Mouse (Mus musculus): ENCODE data around the gene Usp39.
A peak's percentile ranks its signal among the peaks of the same experiment; 100 is the strongest.

Gene Usp39

DNA sequence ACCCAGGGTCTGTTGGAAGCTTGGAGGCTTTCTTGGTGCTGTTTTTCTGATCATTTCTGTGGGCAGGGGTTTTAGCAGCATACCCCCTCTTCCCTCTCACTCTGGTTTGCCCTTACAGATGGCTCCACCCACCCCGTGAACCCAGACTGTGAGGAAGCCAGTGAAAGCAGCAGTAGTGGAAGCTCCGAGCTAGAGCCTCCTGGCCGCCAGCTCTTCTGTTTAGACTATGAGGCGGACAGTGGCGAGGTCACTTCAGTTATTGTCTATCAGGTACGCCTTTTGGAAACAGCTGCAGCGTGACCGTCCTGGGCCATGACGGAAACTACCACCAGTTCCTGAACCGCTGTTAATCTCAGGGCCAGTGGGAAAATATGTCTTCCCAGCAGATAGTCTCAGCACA, 3.4 kb upstream of the Usp39 start:
- no peak for DNase-seq

DNA sequence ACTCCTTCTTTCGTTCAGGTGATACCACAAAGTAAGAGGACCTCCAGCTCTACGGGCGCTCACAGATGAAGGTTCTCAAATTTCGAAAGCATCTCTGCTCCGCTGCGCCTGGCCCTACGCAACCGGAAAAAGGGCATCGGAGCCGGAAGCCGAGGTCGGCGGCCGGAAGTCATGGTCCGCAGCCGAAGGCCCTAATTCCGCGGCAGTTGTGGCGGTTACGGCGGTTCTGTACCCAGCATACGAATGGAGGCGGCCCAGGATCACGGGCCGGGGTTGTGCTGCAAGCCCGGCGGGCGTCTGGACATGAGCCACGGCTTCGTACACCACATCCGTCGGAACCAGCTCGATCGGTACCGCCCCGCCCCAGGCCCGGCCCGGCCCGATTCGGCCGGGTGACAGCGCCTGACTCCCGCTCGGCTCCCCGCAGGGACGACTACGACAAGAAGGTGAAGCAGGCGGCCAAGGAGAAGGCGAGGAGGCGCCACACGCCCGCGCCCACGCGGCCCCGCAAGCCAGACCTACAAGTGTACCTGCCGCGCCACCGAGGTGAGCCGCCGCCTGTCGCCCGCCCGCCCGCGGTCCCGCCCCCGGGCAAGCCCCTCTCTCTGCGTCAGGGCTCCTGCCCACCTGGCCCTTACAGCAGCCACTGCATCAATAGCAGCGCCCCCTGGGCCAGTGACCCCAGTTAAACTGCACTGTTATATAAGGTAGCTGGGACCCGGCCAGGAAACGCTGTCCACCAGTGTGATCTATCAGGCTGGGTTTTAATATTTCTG, 2.4 kb upstream of the Usp39 start, which contains the start of gene 0610030E20Rik:
Gene 0610030E20Rik (plus strand): TSS at position 152 of the 776 bp plus-strand sequence.
- peak; percentile 81 to 88 for DNase-seq

DNA sequence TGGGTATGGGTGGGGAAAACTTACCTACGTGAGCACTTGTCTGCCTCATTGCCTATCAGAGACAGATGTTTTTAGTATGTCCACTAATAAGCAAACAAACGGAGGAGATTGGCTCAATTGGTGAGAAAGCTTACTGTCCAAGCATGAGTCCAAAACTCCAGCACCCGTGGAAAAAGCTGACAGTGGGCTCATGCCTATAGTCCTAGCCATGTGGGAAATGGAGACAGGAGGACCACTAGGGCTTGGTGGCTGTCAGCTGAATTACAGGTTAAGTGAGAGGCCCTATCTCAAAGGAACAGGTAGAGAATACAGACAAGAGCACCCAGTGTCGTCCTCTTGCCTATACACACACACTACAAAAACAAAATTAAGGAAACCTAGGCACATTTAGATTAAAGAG, 1.3 kb upstream of the Usp39 start:
- no peak for DNase-seq

DNA sequence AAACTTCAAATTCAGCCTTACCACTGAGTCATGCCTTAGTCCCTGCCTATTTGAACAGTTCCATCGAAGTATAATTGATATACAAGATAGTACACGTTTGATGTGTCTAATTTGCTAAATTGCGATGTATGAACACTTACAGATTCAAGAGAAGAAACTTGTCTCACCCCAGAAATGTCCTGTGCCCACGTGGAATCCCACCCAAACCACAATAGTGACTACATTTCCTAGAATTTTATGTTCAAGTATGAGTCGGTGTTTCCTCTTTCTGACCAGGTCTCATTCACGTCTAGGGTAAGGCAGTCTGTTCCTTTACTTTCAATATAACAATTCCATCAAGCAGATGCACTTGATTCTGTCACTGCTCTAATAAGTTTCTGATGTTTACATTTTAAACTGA, 649 bp upstream of the Usp39 start:
- DNase-seq, result no peak

DNA sequence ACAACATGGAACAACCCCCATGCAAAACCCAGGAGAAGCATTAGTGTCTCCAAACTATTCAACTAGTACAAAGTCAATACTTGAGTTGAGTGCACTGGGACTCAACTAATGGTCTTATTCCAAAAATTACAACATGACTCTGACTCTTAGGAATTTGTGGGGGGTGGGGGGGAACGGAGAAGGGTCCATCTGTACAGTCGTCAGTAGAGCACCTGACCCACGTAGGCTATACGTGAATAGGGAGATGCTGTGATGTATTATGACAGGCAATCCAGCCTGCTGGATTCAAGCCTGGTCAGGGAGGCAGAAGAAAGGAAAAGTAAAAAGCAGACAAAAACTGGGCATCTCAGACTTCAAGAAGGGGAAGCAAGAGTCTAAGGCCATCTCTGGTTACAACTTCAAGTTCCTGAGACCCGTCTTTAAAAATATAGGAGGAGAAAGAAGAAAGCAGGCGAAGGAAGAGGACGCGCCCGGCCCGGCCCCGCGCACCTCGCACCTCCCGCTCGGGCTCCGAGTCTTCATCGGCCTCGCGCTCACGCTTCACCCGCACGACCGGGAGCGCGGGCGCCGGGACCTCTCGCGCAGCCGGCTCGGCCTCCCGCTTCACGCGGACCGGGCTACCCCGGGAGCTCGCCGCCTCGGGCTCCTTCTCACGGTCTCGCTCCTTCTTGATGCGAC, 449 bp downstream of the Usp39 start:
- no peak for DNase-seq

- no peak for DNase-seq
Observed at GRCm38 (mm10) chr6:72340481-72340880, 4.5 kb downstream of the Usp39 start.

DNA sequence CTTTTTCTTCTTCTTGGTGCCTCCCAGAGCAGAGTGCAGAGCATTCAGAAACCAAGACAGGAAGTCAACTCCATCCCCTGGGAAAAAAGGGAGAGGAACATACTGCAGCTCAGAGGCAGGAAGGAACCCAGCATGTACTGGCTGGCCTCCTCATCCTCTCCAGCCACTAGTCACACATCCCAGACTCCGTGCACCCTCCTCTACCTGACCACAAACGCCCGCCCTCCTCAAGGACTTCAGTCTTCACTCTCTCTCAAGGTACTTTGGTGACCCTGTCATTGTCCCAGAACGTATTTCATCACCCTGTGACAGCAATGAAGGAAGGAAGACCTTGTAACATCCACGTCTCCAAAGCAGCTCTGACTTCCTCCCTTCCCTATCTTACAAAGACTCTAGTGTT, 11.9 kb downstream of the Usp39 start:
- DNase-seq, result no peak

- no peak for DNase-seq
Observed at GRCm38 (mm10) chr6:72330133-72330532, 14.9 kb downstream of the Usp39 start.

DNA sequence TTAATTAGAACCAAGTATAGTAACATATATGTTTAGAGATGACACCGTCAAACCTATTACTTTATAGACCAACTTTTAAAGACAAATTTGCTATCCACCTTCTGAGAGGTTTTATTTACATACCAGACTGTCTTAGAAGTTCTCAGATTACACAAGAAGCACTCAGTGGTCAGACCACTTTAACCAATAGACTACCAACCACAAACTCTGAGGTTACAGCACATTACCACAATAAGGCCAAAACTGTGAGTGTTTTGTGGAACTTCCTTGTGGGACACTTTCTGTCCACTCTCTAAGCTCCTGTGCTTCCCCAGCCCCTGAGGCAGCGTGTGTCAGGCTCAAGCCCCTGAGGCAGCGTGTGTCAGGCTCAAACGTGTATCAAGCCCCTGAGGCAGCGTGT, 16.0 kb downstream of the Usp39 start:
- DNase-seq, result no peak

DNA sequence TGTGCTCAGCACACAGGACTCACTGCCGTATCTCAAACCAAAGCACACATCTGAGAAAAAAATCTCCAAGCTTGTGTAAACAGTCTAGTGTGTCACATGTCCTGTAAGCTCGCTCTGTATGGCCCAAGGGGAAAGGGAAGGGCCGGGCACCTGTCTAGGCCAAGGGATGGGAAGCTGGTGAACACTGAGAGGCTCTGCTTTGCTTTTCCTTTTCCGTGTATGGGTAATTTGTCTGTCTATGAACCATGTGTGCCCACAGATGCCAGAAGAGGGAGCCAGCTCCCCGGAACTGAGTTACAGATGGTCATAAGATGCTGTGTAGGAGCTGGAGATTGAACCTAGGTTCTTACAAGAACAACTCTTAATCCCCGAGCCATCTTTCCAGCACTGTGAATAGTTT, 18.7 kb downstream of the Usp39 start:
- peak; percentile 53 to 62 for DNase-seq

DNA sequence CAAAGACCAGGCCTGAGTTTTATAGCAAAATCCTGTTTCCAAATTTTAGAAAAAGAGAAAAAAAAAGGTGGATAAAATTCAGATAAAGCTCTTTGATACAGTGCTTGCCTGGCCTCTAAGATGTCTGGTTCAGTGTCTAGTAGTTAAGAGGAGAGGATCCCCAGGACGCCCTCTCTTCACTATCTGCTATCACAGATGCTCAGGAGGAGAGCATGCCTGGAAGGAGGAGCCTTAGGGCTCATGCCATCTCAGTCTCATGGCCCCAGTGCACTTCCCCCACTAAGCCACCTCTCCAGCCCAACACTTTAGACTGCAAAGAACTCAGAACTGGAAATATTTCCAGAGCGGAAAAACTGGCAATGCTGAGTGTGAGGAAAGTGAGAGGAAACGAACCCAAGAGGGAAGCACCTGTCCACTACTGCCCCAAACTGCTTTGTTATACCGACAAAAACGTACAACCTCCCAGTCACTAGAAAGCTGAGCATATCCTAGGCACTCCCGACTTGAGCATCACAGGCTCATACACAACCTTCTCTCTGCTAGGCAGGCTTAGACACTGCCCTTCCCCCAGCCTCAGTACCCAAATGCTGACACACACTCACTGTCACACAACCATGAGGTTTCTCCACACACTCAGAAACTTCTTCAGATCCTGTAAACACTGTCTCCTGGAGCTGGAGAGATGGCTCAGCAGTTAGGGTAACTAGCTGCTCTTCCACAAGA, 21.0 kb downstream of the Usp39 start:
- no peak for DNase-seq

DNA sequence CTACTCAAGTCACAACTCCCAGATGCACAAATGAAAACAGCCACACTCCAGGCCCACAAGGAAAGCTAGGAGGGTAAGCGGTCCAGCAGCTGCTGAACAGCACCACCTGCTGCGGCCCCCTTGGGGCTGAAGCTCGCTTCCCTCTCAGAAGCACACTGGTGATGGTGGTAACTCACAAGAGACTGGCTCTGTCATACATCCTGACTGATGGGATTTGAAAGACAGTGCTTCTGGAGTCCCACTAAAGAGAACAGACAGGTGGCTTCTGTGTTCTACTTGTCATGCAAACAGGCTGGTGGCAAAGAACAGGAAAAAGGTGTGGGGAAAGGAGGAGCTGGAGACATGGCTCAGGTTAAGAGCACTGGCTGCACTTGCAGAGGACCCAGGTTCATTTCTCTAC, 22.0 kb downstream of the Usp39 start:
- DNase-seq, result no peak

GRCm38 (mm10) chr6:72319019-72319418, 26.0 kb downstream of the Usp39 start:
- peak; percentile 76 to 78 for DNase-seq

DNA sequence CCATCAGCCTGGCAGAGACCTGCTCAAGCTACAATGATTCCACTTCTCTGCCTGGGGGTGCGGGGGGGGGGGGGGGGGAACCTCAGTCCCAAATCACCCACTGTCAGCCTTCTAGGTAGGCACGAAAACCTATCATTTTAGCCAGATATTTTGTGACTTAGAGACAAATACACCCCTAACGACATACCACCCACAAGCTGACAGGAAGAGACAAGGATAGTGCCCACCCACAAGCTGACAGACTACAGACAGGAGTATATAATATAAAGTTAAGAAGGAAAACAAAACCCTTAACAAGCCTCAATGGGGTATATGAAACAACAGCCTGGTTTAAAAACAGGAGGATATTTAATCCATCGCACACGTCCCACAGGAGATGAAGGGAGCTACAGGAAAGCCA, 26.5 kb downstream of the Usp39 start:
- no peak for DNase-seq

DNA sequence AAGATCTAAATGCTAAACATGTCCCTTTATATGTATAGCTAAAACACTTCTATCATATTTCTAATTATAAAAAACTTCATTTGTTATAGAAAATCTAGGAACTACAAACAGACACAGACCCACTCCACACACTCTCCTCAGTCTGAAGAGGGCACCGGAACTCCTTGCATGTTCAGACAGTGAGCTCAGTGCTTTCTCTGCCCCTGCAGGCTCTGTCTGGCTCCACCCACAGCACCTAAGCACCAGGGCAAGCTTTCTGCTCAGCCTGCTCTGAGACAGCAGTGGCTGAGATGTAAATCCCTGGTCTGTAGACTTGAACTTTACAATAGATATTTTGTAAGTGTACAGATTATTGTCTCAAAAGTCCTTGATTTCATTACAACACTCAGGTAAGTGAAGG, 28.9 kb downstream of the Usp39 start:
- peak in 1 of 2 experiments; percentile 28 for DNase-seq

GRCm38 (mm10) chr6:72315384-72315783, 29.6 kb downstream of the Usp39 start:
- no peak for DNase-seq

GRCm38 (mm10) chr6:72313124-72313867, 31.7 kb downstream of the Usp39 start:
- no peak for DNase-seq

DNA sequence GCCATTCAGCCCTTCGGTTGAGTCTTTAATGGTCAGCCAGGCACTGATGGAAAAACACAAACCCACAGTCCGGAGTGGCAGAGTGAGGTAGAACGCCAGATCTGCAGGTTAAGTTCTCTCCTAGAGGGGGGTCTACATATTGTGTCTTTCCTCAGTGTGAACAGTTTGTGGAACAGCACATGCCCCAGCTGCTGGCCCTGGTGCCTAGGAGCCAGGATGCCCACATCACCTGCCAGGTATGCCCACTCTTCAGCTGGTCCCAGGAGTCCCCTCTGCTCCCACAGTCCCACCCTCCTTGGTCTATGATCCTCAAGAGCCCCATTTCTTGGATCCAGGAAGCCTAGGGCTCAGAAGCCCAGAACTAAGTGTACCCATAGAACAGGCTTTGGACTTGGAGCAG, 32.8 kb downstream of the Usp39 start:
- no peak for DNase-seq

- DNase-seq, result no peak
Observed at GRCm38 (mm10) chr6:72303510-72303909, 41.5 kb downstream of the Usp39 start.

- DNase-seq, result peak in 1 of 2 experiments; percentile 43
Observed at GRCm38 (mm10) chr6:72302349-72302925, 42.5 kb downstream of the Usp39 start.

GRCm38 (mm10) chr6:72297825-72298224, 47.2 kb downstream of the Usp39 start:
- no peak for DNase-seq

DNA sequence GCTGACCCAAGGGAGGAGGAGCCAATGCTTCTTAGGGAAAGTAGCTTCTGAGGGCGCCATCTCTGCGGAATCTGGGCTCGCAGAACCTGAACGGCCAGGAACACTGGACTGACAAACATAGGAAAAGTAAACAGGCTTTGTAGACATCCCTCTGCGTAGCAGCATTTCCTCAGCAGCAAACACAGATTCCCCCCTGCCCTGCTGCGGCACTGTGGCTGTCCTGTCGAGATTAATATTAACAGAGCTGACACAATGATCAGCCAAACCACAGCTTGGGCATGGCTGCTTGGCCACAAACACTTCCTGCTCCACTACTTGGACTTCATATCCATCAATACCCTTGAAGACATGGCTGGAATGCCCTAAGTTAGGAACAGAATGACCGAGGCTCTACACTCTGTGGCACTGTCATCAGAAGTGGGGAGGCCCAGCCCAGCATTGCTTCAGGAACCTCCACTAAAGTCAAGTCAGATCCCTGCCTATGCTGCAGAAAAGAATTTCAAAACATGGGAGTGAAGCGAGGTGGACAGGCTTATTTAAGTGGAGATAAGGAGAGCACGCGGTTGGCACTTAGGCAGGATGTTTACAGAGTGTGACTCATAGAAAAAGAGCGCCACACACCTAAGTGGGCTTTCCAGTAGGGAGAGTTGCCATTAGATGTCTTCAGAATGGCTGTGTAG, 51.9 kb downstream of the Usp39 start:
- peak; percentile 28 to 55 for DNase-seq

Measured in kidney, postnatal 4 days (tissue).